Mouse (Mus musculus) heart, embryonic 14.5 days (tissue): Measurements from ENCODE around the gene A730061H03Rik. TPM values are rescaled to one million over a fixed set of nuclear protein-coding genes. Genes with fewer than 3 reads are reported as not detected.

Experiments used
- ATAC-seq: fragments of 200-750 bp; cut with Nextera tagmentation; 2 replicates; pipeline ENCODE4 v1.8.0; 2017; ENCODE audit warnings: low read depth, moderate TSS enrichment; ENCODE audit not compliant: insufficient number of reproducible peaks, insufficient read depth, low FRiP score
- H3K27ac ChIP-seq, 2 experiments: fragments of 200-500 bp in 1 of 2; fragments of 300-500 bp in 1 of 2; sonication (generic) in 1 of 2; replicated peaks in 1 of 2; 2 replicates each; pipeline ENCODE4 v1.5.1; 2012 to 2014; ENCODE audit warnings: low read depth in 2 of 2, low read length in 2 of 2, control low read depth in 1 of 2, mild to moderate bottlenecking in 1 of 2, mixed read lengths in 1 of 2; ENCODE audit not compliant: control insufficient read depth in 1 of 2, insufficient read depth in 1 of 2
- H3K27me3 ChIP-seq: fragments of 300-500 bp; sonication (generic); 2 replicates; pipeline ENCODE4 v1.6.1; 2014; ENCODE audit warnings: mild to moderate bottlenecking, low read length, control low read depth; ENCODE audit not compliant: control insufficient read depth, insufficient read depth
- H3K36me3 ChIP-seq: fragments of 300-500 bp; sonication (generic); 2 replicates; pipeline ENCODE4 v1.6.1; 2014; ENCODE audit warnings: mild to moderate bottlenecking, control low read depth, low read length, mixed read lengths; ENCODE audit not compliant: control insufficient read depth, insufficient read depth
- H3K4me1 ChIP-seq, 2 experiments: fragments of 200-500 bp in 1 of 2; fragments of 300-500 bp in 1 of 2; sonication (generic) in 1 of 2; 2 replicates each; pipeline ENCODE4 v1.6.1; 2012 to 2014; ENCODE audit warnings: low read length in 2 of 2, control low read depth in 1 of 2, mixed read lengths in 1 of 2; ENCODE audit not compliant: control insufficient read depth in 2 of 2, insufficient read depth in 2 of 2
- H3K4me2 ChIP-seq: fragments of 300-500 bp; sonication (generic); 2 replicates; pipeline ENCODE4 v1.6.1; 2014; ENCODE audit warnings: mild to moderate bottlenecking, low read length
- H3K4me3 ChIP-seq, 2 experiments: fragments of 200-500 bp in 1 of 2; fragments of 300-500 bp in 1 of 2; sonication (generic) in 1 of 2; 2 replicates each; pipeline ENCODE4 v1.5.1; 2012 to 2014; ENCODE audit warnings: low read length in 2 of 2, mild to moderate bottlenecking in 2 of 2, control low read depth in 1 of 2, low read depth in 1 of 2, moderate library complexity in 1 of 2; ENCODE audit not compliant: control insufficient read depth in 1 of 2, insufficient read depth in 1 of 2
- H3K9ac ChIP-seq: fragments of 300-500 bp; sonication (generic); 2 replicates; pipeline ENCODE4 v1.6.1; 2014; ENCODE audit warnings: mild to moderate bottlenecking, low read length
- H3K9me3 ChIP-seq: fragments of 300-500 bp; sonication (generic); 2 replicates; pipeline ENCODE4 v1.6.1; 2016; ENCODE audit warnings: low read length, control low read depth; ENCODE audit not compliant: control insufficient read depth
- WGBS: fragments of 180-500 bp; shearing (Covaris S2); extraction: QIAGEN DNeasy Blood & Tissue Kit; methylation state at CpG from one replicate; pipeline ENCODE4 v1.1.7; 2014; 5-methylcytosine and 5-hydroxymethylcytosine counted together
- polyA plus RNA-seq: library from polyadenylated mRNA; unstranded; fragments of >200 nt; fragmentation: Nextera tagmentation; extraction: Ambion mirVana; gene quantifications from 2 replicates; pipeline ENCODE4 v1.2.1, GENCODE M21; 2014

Gene A730061H03Rik
- polyA plus RNA-seq, 1 experiment from 2014 or later: not detected

DNA sequence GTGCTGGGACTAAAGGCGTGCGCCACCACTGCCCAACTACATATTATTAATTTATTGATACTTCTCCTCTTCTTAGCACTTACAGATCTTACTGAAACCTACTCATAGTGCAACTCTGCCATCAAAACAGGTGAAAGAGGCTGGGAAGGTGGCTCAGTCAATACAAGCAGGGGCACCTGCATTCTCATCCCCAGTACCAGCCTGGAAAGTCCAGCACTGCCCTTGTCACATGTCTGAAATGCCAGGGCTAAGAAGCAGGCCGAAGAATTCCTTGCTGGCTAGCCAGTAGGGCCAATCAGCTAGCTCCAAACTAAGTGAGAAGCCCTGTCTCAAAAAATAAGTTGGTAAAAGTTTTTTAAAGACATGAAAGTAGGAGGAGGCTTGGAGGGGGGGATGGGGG lies 2.6 kb downstream of the A730061H03Rik start:
- Histone ChIP-seq H3K36me3 (0 out of 2 replicates have a peak, but pooled peaks cover 3% of the 10 kb centered on the region), H3K9ac (no peak overlapping the region), H3K9me3 (no peaks in the 10 kb centered on the region), H3K27me3 (no peaks in the 10 kb centered on the region), H3K4me3 (no peak overlapping the region), H3K4me1 (peaks cover 7 to 13% of the 10 kb centered on the region in 2 experiments), H3K27ac (no peak overlapping the region), H3K4me2 (no peak overlapping the region)
- no peak for ATAC-seq
- 87% methylated on average over 3 of the region's 3 CpGs for WGBS

DNA sequence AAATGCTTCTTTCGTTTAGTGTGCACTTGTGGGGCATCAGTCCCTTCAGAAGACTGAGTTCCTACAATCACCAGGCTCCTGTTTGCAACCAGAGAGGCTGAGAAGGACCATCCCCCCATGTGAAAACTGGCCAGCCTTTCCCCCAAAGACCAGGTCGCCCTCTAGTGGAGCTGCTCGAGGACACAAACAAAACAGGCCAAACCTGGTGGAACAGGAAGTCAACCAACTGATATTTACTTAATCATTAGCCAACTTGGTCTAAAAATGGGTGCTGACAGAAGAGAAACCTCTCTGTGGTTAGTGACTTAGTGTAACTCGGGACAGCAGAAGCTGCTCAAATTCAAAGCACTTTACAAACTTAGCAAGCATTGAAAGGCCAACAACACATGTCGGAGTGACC lies 3.2 kb downstream of the A730061H03Rik start:
- Histone ChIP-seq H3K27ac (no peak overlapping the region), H3K9me3 (no peaks in the 10 kb centered on the region), H3K4me3 (no peak overlapping the region), H3K27me3 (no peaks in the 10 kb centered on the region), H3K4me2 (no peak overlapping the region), H3K9ac (no peak overlapping the region), H3K4me1 (peaks cover 7 to 10% of the 10 kb centered on the region in 2 experiments), H3K36me3 (no peaks in the 10 kb centered on the region)
- ATAC-seq: no peak
- WGBS: 25% methylated on average over 5 of the region's 5 CpGs

DNA sequence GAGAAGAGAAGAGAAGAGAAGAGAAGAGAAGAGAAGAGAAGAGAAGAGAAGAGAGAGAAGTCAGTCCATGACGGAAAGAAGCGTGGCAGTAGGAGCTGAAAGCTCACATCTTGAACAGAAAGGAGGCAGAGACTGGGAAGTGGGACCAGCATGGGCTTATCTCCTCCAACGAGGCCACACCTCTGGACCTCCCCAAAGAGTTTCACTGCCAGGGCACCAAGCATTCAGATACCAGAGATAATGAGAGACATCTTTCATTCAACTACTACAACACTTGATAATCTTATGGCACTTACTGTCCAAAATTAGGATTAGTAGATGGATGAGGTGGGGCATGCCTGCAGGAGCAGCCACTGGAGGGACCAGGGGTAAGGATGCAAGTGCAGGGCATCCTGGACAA lies 4.4 kb downstream of the A730061H03Rik start:
- no peak for ATAC-seq
- H3K27ac ChIP-seq: no peak overlapping the region
- WGBS: 56% methylated on average over 3 of the region's 3 CpGs

GRCm38 (mm10) chr14:55554635-55555034 lies 5.6 kb downstream of the A730061H03Rik start:
- no peak overlapping the region for H3K4me3 ChIP-seq
- H3K4me2 ChIP-seq: no peak overlapping the region
- no peaks in the 10 kb centered on the region for H3K27me3 ChIP-seq
- peaks cover 0 to 4% of the 10 kb centered on the region in 2 experiments; a peak in 2 of 4 replicates for H3K4me1 ChIP-seq
- no peaks in the 10 kb centered on the region for H3K9me3 ChIP-seq
- H3K36me3 ChIP-seq: peaks cover 10% of the 10 kb centered on the region
- no peak overlapping the region for H3K9ac ChIP-seq
- no peak overlapping the region for H3K27ac ChIP-seq
- ATAC-seq: no peak

More for the DNA sequence above, 4.4 kb downstream of the A730061H03Rik start:
- no peak overlapping the region for H3K4me2 ChIP-seq
- H3K36me3 ChIP-seq: no peaks in the 10 kb centered on the region
- no peak overlapping the region for H3K4me3 ChIP-seq
- H3K9me3 ChIP-seq: no peaks in the 10 kb centered on the region
- H3K4me1 ChIP-seq: peaks cover 0 to 4% of the 10 kb centered on the region in 2 experiments; a peak in 2 of 4 replicates
- no peaks in the 10 kb centered on the region for H3K27me3 ChIP-seq
- no peak overlapping the region for H3K9ac ChIP-seq

DNA sequence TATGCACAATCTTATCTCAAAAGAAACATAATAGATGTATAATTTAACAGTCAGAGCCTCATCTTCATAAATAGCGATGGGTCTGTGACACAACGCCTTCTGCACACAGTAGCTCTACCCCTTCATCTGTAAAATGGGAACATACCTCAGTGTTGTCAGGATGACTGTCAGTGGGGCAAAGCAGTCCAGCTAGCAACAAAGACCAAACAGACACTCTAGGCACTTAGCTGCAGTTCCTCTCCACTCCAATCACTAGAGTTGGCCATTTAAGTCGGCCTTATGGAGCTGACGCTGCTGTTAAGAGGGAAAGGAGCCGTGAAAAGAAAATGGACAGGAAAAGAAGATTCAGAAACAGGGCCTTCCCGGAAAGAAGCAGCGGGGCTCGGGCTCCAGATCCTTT lies 8.4 kb downstream of the A730061H03Rik start:
- WGBS: 86% methylated on average over 8 of the region's 8 CpGs
- Histone ChIP-seq H3K27ac (no peak overlapping the region), H3K9ac (no peak overlapping the region), H3K9me3 (no peaks in the 10 kb centered on the region), H3K4me1 (no peaks in the 10 kb centered on the region), H3K4me3 (no peak overlapping the region), H3K27me3 (no peaks in the 10 kb centered on the region), H3K36me3 (peaks cover 38% of the 10 kb centered on the region), H3K4me2 (no peak overlapping the region)
- ATAC-seq: no peak

GRCm38 (mm10) chr14:55551347-55551746 lies 8.9 kb downstream of the A730061H03Rik start:
- H3K9me3 ChIP-seq: no peaks in the 10 kb centered on the region
- H3K4me3 ChIP-seq: no peak overlapping the region
- no peak overlapping the region for H3K9ac ChIP-seq
- 70% methylated on average over 5 of the region's 5 CpGs for WGBS
- no peaks in the 10 kb centered on the region for H3K4me1 ChIP-seq
- no peaks in the 10 kb centered on the region for H3K27me3 ChIP-seq
- no peak overlapping the region for H3K27ac ChIP-seq
- peaks cover 42% of the 10 kb centered on the region for H3K36me3 ChIP-seq
- ATAC-seq: no peak
- no peak overlapping the region for H3K4me2 ChIP-seq

- Histone ChIP-seq H3K9ac (no peak overlapping the region), H3K4me1 (no peaks in the 10 kb centered on the region), H3K27me3 (no peaks in the 10 kb centered on the region), H3K27ac (no peak overlapping the region), H3K4me3 (no peak overlapping the region), H3K9me3 (no peaks in the 10 kb centered on the region), H3K36me3 (peaks cover 54% of the 10 kb centered on the region), H3K4me2 (no peak overlapping the region)
- ATAC-seq: no peak
- WGBS: 88% methylated on average over 6 of the region's 6 CpGs
Measured at GRCm38 (mm10) chr14:55550191-55550590, 10.0 kb downstream of the A730061H03Rik start.

GRCm38 (mm10) chr14:55544334-55544733 lies 15.9 kb downstream of the A730061H03Rik start:
- Histone ChIP-seq H3K27ac (no peak overlapping the region), H3K4me3 (no peak overlapping the region), H3K9ac (no peak overlapping the region), H3K9me3 (no peaks in the 10 kb centered on the region), H3K36me3 (peaks cover 68% of the 10 kb centered on the region), H3K4me2 (no peak overlapping the region), H3K27me3 (no peaks in the 10 kb centered on the region), H3K4me1 (peaks cover 7 to 14% of the 10 kb centered on the region in 2 experiments; a peak in 3 of 4 replicates)
- no peak for ATAC-seq
- 75% methylated on average over 9 of the region's 9 CpGs for WGBS
